Mouse (Mus musculus) left cerebral cortex, adult 2 months (tissue): ENCODE data around the gene Kank4. TPM values are rescaled to one million over a fixed set of nuclear protein-coding genes. Genes with fewer than 3 reads are reported as not detected.

Source experiments
- DNase-seq, 2 experiments: peaks; one replicate each; pipeline ENCODE4 v3.0.0; 2021 to 2022; ENCODE audit warnings: low spot score in 2 of 2, mixed read lengths in 1 of 2; ENCODE audit errors: extremely low spot score in 1 of 2
- H3K27ac ChIP-seq: fragments of 200-600 bp; 2 replicates; pipeline ENCODE4 v1.8.1; 2022
- H3K4me3 ChIP-seq: fragments of 200-600 bp; 2 replicates; pipeline ENCODE4 v1.8.1; 2022
- CTCF ChIP-seq: fragments of 200-600 bp; IDR thresholded peaks from 2 replicates; pipeline ENCODE4 v1.8.1; 2022; ENCODE audit warnings: antibody characterized with exemption, mild to moderate bottlenecking, moderate library complexity
- intact Hi-C: fragments of 180-260 bp; cut with DNase I; formaldehyde crosslinking; loops from one replicate; pipeline ENCODE4 v1.15.1; 2025
- total RNA-seq, 2 experiments: library from RNA; stranded (reverse); gene quantifications; 2 replicates each; pipeline ENCODE4 v1.2.3; 2021

The Kank4 gene
- total RNA-seq, 2 experiments from 2014 or later, result 2.5 to 3.0 TPM

DNA sequence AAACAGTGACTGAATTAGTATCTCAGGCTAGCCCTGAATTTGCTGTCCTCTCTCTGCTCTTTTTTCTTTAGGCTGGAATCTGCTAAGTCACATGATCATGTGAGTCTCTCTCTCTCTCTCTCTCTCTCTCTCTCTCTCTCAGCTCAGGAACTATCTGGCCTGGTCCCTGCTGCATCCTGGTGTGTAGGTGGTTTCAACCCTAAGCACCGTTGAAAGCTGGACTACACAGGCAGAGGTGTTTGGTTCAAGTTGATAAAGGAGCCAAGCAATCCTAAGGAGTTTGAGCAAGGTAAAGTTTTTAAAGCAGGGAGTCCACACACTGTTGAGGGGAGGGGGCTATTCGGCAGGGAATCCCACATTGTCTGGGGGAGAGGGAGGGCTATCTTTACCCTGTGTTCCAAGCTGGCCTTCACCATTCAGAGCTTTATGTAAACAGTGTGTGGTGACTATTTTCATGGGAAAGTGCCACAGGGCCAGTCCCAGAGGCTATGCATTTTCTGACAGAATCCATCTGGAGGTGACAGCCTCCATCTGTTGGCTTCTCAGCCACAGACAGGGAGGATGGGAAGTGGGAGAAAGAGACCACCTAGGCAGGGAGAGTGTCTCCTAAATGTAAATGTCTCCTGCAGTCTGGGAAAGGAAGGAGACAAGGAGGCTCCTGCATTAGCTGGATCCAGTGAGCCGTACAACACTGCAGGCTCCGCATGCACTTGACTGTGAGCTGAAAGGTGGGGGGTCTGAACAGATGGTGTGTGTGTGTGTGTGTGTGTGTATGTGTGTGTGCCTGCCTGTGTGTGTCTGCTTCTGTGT lies 59.1 kb downstream of the Kank4 start:
- Histone ChIP-seq H3K4me3 (no peak overlapping the region), H3K27ac (no peak overlapping the region)
- no peak for TF ChIP-seq CTCF
- intact Hi-C loops, result no loop called here
- DNase-seq, result no peak

GRCm38 (mm10) chr4:98756141-98756540 lies 61.2 kb downstream of the Kank4 start:
- Histone ChIP-seq H3K27ac (no peak overlapping the region), H3K4me3 (no peak overlapping the region)
- intact Hi-C loops, result no loop called here
- no peak for DNase-seq
- no peak for TF ChIP-seq CTCF

DNA sequence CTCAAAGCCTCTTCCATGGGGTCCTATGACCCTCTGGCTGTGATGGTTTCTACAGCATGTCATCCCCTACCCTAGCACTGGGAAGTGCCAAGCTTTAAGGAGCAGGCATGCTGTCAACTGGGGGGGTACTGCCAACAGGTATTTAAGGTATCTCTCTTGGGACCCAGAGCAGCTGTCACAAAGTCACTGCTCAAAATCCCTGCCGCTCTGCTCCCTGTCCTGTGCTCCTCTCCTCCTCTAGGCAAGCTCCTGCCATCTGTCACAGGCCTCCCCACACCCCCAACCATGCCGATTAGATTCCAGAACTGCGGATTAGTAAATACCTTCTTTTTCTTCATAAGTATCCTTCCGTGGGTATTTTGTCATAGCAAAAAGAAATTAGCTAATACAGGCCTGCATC lies 62.9 kb downstream of the Kank4 start:
- Histone ChIP-seq H3K27ac (no peak overlapping the region), H3K4me3 (no peak overlapping the region)
- no peak for DNase-seq
- no peak for TF ChIP-seq CTCF
- intact Hi-C loops, result no loop called here

- Histone ChIP-seq H3K4me3 (no peak overlapping the region), H3K27ac (no peak overlapping the region)
- intact Hi-C loops, result no loop called here
- no peak for TF ChIP-seq CTCF
- no peak for DNase-seq
Observed at GRCm38 (mm10) chr4:98743906-98744210, 73.5 kb downstream of the Kank4 start.

- Histone ChIP-seq H3K27ac (no peak overlapping the region), H3K4me3 (no peak overlapping the region)
- DNase-seq, result no peak
- TF ChIP-seq CTCF, result no peak
- intact Hi-C loops, result no loop called here
Observed at GRCm38 (mm10) chr4:98743209-98743905, 74.0 kb downstream of the Kank4 start.

- no peak overlapping the region for H3K4me3 ChIP-seq
- H3K27ac ChIP-seq, result no peak overlapping the region
- peak; percentile 67 for TF ChIP-seq CTCF
- intact Hi-C loops, result loop anchor here (1.0 to 5.0 kb wide), 2 partner anchors 148 to 443 kb away; no protein-coding TSS in a partner anchor
- DNase-seq, result no peak
Observed at GRCm38 (mm10) chr4:98739753-98740152, 77.6 kb downstream of the Kank4 start.

- DNase-seq, result no peak
- Histone ChIP-seq H3K4me3 (no peak overlapping the region), H3K27ac (no peak overlapping the region)
- no peak for TF ChIP-seq CTCF
- intact Hi-C loops, result no loop called here
Observed at GRCm38 (mm10) chr4:98733660-98734059, 83.7 kb downstream of the Kank4 start.

GRCm38 (mm10) chr4:98728716-98729115 lies 88.6 kb downstream of the Kank4 start:
- TF ChIP-seq CTCF, result no peak
- Histone ChIP-seq H3K27ac (no peak overlapping the region), H3K4me3 (no peak overlapping the region)
- intact Hi-C loops, result no loop called here
- DNase-seq, result no peak

- no peak for DNase-seq
- H3K4me3 ChIP-seq, result no peak overlapping the region
- intact Hi-C loops, result no loop called here
- TF ChIP-seq CTCF, result no peak
- no peak overlapping the region for H3K27ac ChIP-seq
Observed at GRCm38 (mm10) chr4:98727959-98728347, 89.4 kb downstream of the Kank4 start.

DNA sequence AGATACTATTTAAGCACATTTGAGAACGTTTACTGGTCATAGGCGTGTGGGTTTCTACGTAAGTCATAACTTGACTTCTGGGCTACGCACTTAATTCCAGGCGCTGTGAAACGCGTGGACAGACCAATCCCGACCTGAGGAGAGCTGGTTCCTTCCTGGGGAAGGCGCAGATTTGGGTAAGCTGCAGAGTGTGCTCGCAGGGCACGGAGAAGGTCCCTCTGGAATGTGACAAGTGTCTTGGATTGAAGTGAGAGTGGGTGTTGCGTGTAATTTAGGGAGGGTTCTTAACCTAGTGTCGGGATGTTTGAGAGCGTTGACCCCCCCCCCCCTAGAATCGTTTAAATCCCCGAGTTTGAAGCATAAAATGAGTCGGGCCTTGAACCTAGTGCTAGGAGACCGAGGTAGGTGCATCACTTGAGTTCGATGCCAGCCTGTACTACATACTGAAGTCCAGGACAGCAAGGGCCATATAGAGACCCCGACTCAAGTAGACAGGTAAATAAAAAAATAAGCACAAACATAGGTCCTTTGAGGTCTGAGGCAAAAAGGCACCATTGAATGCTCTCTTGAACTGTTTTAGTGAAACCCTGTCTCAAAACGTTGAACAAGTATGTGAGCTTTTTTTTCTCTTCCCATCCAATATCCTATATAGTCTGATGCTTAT lies 89.9 kb downstream of the Kank4 start:
- Histone ChIP-seq H3K27ac (no peak overlapping the region), H3K4me3 (no peak overlapping the region)
- intact Hi-C loops, result no loop called here
- DNase-seq, result no peak
- TF ChIP-seq CTCF, result no peak

DNA sequence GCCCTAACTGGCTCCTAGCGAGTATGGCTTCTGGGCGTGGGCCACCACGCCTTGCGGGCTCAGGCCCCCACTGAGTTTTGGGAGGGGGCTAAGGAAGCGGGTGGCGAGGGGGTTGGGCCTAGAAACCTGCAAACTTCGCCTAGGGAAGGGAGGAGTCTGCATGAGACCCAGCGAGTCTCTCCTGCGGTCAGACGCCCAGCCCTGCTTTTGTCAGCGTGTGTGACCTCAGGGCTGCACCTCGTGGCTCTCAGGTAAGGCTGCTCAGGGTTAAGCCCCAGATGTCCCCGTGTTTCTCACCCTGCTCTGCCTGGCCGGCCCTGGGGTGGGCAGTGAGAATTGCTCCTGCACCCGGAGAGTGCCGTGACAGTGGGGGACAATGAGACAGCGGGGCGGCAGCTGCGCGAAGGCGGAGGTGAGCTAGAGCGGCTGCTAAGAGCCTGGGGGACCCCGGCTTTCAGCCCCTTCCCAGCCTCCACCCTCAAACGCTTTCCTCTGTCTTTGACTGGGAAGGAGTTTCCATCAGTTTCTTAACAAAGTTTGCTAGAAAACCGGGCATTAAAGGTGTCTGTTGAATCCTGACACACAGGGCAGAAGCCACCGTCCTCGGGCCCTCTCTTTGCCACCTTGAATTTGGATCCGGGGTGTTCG lies 90.6 kb downstream of the Kank4 start, which contains the start of gene L1td1:
L1td1 (plus strand) TSS at position 145 of the 648 bp plus-strand sequence.
- no peak for DNase-seq
- Histone ChIP-seq H3K4me3 (no peak within 1 kb of the TSS), H3K27ac (no peak within 1 kb of the TSS)
- intact Hi-C loops, result no loop called here
- TF ChIP-seq CTCF, result no peak

DNA sequence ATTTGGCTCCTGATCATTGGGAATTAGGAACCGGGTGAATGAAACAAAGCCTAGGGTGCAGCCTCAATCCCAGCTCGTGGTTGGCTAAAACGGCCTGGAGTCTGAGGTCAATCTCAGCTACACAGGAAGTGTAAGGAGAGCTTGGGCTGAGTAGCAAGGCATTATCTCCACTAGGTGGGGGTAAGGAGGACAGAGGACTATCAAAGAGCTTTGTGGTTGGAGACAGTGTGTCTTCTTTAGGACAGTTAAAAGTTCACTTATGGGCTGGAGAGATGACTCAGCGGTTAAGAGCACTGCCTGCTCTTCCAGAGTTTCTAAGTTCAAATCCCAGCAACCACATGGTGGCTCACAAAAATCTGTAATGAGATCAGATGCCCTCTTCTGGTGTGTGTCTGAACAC lies 91.9 kb downstream of the Kank4 start:
- no peak for DNase-seq
- TF ChIP-seq CTCF, result peak; percentile 33
- H3K27ac ChIP-seq, result no peak overlapping the region
- intact Hi-C loops, result no loop called here
- no peak overlapping the region for H3K4me3 ChIP-seq
